16 mouse cellular contexts compared by ENCODE assay signal in the genomic region with DNA sequence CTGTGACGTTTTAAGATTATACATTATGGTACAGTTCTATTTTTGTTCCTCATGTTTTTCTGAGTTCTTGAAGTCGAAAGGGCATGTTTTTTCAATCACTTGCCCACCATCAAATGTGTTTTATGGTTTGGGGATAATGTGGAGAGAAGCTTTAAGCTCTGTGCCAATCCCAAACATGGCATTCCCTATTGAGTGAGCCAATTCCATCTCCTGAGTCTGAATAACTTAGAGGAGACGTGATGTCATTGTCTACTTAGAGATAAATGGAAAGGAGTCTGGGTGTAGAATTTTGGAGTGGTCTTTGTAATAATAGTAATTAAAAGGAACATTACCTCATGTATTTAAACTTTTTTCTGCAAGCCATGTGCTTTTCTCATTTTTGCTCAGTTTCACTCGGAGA. TPM values are rescaled to one million over a fixed set of nuclear protein-coding genes. Genes with fewer than 3 reads are reported as not detected.
A peak's percentile ranks its signal among the peaks of the same experiment; 100 is the strongest.
DNase-seq lines count a peak whose midpoint lies in the region; ATAC-seq and TF ChIP-seq lines count a peak whose summit lies in the region.
"Had no signal": no experiment of that assay in that cellular context is flagged by ENCODE, and none has a peak within 500 bp of the region (broad histone marks: within the 10 kb centered on the region; RNA-seq: fewer than 3 reads in every experiment).

No protein-coding gene starts in this region.

- ATAC-seq in heart, embryonic 16.5 days (replicated peaks; ENCODE audit: extremely low read depth, insufficient read depth, low FRiP score): no peak
- no peak for ATAC-seq in midbrain, embryonic 13.5 days
- ATAC-seq in midbrain, postnatal 0 days (ENCODE audit: low FRiP score): no peak
- ATAC-seq in forebrain, postnatal 0 days: no peak; the same call in 1 of the 2 replicates
- ATAC-seq in neural tube, embryonic 13.5 days (ENCODE audit: low read depth): no peak
- ATAC-seq in granulocyte monocyte progenitor cell, adult 5-6 weeks (replicated peaks; ENCODE audit: poor library complexity, severe bottlenecking): no peak
- no peak for ATAC-seq in frontal cortex, adult (ENCODE audit: low TSS enrichment)

- no peak overlapping the region; the same call in 1 of the 2 replicates for H3K9ac ChIP-seq in heart, embryonic 16.5 days (ENCODE audit: low read length)
- H3K9ac ChIP-seq in midbrain, embryonic 13.5 days (replicated peaks): no peak overlapping the region
- H3K9ac ChIP-seq in midbrain, postnatal 0 days (replicated peaks; ENCODE audit: low read length, poor library complexity, severe bottlenecking): no peak overlapping the region
- no peak overlapping the region for H3K9ac ChIP-seq in forebrain, postnatal 0 days
- H3K9ac ChIP-seq in neural tube, embryonic 13.5 days: no peak overlapping the region
- H3K9ac ChIP-seq: midbrain, embryonic 15.5 days had no signal

- no peaks in the 10 kb centered on the region for H3K9me3 ChIP-seq in heart, embryonic 16.5 days (replicated peaks; ENCODE audit: control insufficient read depth, low read length)
- no peaks in the 10 kb centered on the region for H3K9me3 ChIP-seq in midbrain, embryonic 13.5 days
- H3K9me3 ChIP-seq in midbrain, postnatal 0 days (ENCODE audit: low read length): no peaks in the 10 kb centered on the region
- H3K9me3 ChIP-seq in forebrain, postnatal 0 days (ENCODE audit: low read length): no peaks in the 10 kb centered on the region
- no peaks in the 10 kb centered on the region for H3K9me3 ChIP-seq in neural tube, embryonic 13.5 days
- H3K9me3 ChIP-seq: midbrain, embryonic 15.5 days had no signal

- no peak overlapping the region for H3K27ac ChIP-seq in heart, embryonic 16.5 days (ENCODE audit: low read length)
- H3K27ac ChIP-seq in midbrain, embryonic 13.5 days: no peak overlapping the region
- no peak overlapping the region for H3K27ac ChIP-seq in midbrain, postnatal 0 days (ENCODE audit: low read depth, low read length)
- H3K27ac ChIP-seq in forebrain, postnatal 0 days (ENCODE audit: low read depth, low read length): no peak overlapping the region
- H3K27ac ChIP-seq in neural tube, embryonic 13.5 days (replicated peaks): 0 out of 2 replicates have a peak overlapping the region, but pooled peaks have one; percentile 67
- H3K27ac ChIP-seq: macrophage; midbrain, embryonic 15.5 days had no signal

- H3K4me2 ChIP-seq in heart, embryonic 16.5 days (ENCODE audit: low read depth, low read length): peak overlapping the region; percentile 45; the same call in 1 of the 2 replicates
- peak overlapping the region; percentile 10; the same call in 1 of the 2 replicates for H3K4me2 ChIP-seq in midbrain, embryonic 13.5 days (replicated peaks)
- no peak overlapping the region; the same call in 1 of the 2 replicates for H3K4me2 ChIP-seq in midbrain, postnatal 0 days (ENCODE audit: low read depth, low read length, poor library complexity, severe bottlenecking)
- H3K4me2 ChIP-seq in forebrain, postnatal 0 days (ENCODE audit: low read depth): peak overlapping the region; percentile 38
- H3K4me2 ChIP-seq in neural tube, embryonic 13.5 days: peak overlapping the region; percentile 37

- 59% methylated on average over 4 of the region's 4 CpGs for WGBS in heart, embryonic 16.5 days
- 68% methylated on average over 4 of the region's 4 CpGs for WGBS in midbrain, embryonic 13.5 days
- WGBS in midbrain, postnatal 0 days: 69% methylated on average over 4 of the region's 4 CpGs
- 26% methylated on average over 4 of the region's 4 CpGs for WGBS in forebrain, postnatal 0 days
- 48% methylated on average over 4 of the region's 4 CpGs for WGBS in neural tube, embryonic 13.5 days

- no peaks in the 10 kb centered on the region for H3K36me3 ChIP-seq in heart, embryonic 16.5 days (ENCODE audit: control insufficient read depth, insufficient read depth)
- no peaks in the 10 kb centered on the region for H3K36me3 ChIP-seq in midbrain, embryonic 13.5 days
- no peaks in the 10 kb centered on the region for H3K36me3 ChIP-seq in midbrain, postnatal 0 days (ENCODE audit: insufficient read depth, low read length)
- H3K36me3 ChIP-seq in forebrain, postnatal 0 days (ENCODE audit: insufficient read depth): no peaks in the 10 kb centered on the region
- no peaks in the 10 kb centered on the region for H3K36me3 ChIP-seq in neural tube, embryonic 13.5 days
- H3K36me3 ChIP-seq: midbrain, embryonic 15.5 days had no signal

- DNase-seq in heart, adult 11 months: no peak
- DNase-seq in midbrain, postnatal 0 days (ENCODE audit: low spot score): no peak
- DNase-seq in forebrain, postnatal 0 days: no peak
- DNase-seq: adrenal gland, adult 2 months; gastrocnemius, postnatal 14 days; kidney, postnatal 10 days; liver; thymus, postnatal 14 days had no signal

- TF ChIP-seq CTCF in midbrain, postnatal 0 days (IDR thresholded peaks at IDR 0.05): no peak
- no peak for TF ChIP-seq CTCF in forebrain, postnatal 0 days (IDR thresholded peaks at IDR 0.05; ENCODE audit: low read depth)

- 0 out of 2 replicates have a peak, but pooled peaks cover 2% of the 10 kb centered on the region for H3K4me1 ChIP-seq in heart, embryonic 16.5 days (ENCODE audit: control insufficient read depth, insufficient read depth, low read length)
- peaks cover 4% of the 10 kb centered on the region for H3K4me1 ChIP-seq in midbrain, embryonic 13.5 days (replicated peaks)
- H3K4me1 ChIP-seq in midbrain, postnatal 0 days (ENCODE audit: insufficient read depth, low read length): no peaks in the 10 kb centered on the region
- H3K4me1 ChIP-seq in forebrain, postnatal 0 days (ENCODE audit: insufficient read depth): no peaks in the 10 kb centered on the region
- peaks cover 12% of the 10 kb centered on the region for H3K4me1 ChIP-seq in neural tube, embryonic 13.5 days (replicated peaks)
- H3K4me1 ChIP-seq: midbrain, embryonic 15.5 days had no signal

- H3K4me3 ChIP-seq in heart, embryonic 16.5 days (ENCODE audit: low read length): no peak overlapping the region
- no peak overlapping the region for H3K4me3 ChIP-seq in midbrain, embryonic 13.5 days (replicated peaks)
- H3K4me3 ChIP-seq in midbrain, postnatal 0 days (ENCODE audit: low read depth, low read length): no peak overlapping the region
- no peak overlapping the region for H3K4me3 ChIP-seq in forebrain, postnatal 0 days (ENCODE audit: low read depth, low read length)
- no peak overlapping the region for H3K4me3 ChIP-seq in neural tube, embryonic 13.5 days
- H3K4me3 ChIP-seq: midbrain, embryonic 15.5 days had no signal

- no peaks in the 10 kb centered on the region for H3K27me3 ChIP-seq in heart, embryonic 16.5 days (ENCODE audit: control insufficient read depth, insufficient read depth, low read length)
- H3K27me3 ChIP-seq in midbrain, embryonic 13.5 days: no peaks in the 10 kb centered on the region
- H3K27me3 ChIP-seq in midbrain, postnatal 0 days (ENCODE audit: insufficient read depth, low read length): no peaks in the 10 kb centered on the region
- no peaks in the 10 kb centered on the region for H3K27me3 ChIP-seq in forebrain, postnatal 0 days (ENCODE audit: insufficient read depth, low read length)
- no peaks in the 10 kb centered on the region for H3K27me3 ChIP-seq in neural tube, embryonic 13.5 days
- H3K27me3 ChIP-seq: CH12.LX; midbrain, embryonic 15.5 days had no signal

RNA-seq across cellular contexts. Expression of a gene that starts 9.2 kb away (rescaled TPM):
- polyA plus RNA-seq in heart, embryonic 16.5 days (2015; fragmentation: Nextera tagmentation; extraction: Ambion mirVana): 33.9 and 38.8 TPM in 2 replicates
- polyA plus RNA-seq in midbrain, embryonic 13.5 days (2015; fragmentation: Nextera tagmentation; extraction: Ambion mirVana): 126 and 157 TPM in 2 replicates
- total RNA-seq in midbrain, postnatal 0 days (2014; rRNA removed): 42.6 and 43.2 TPM in 2 replicates
- 79.4 and 84.6 TPM in 2 replicates for polyA plus RNA-seq in midbrain, postnatal 0 days (2015; fragmentation: Nextera tagmentation; extraction: Ambion mirVana)
- total RNA-seq in forebrain, postnatal 0 days (2014; rRNA removed): 63.6 and 65.4 TPM in 2 replicates
- 104 TPM in 2 replicates for polyA plus RNA-seq in forebrain, postnatal 0 days (2015; fragmentation: Nextera tagmentation; extraction: Ambion mirVana)
- polyA plus RNA-seq in neural tube, embryonic 13.5 days (2015; fragmentation: Nextera tagmentation; extraction: Ambion mirVana): 199 and 206 TPM in 2 replicates
- total RNA-seq in granulocyte monocyte progenitor cell, adult 5-6 weeks (2014; fragmentation: Nextera tagmentation): 0.62 TPM in 1 of 2 replicates, not detected in the other
- not detected in 2 replicates for total RNA-seq in granulocyte monocyte progenitor cell, adult 5-6 weeks (2017)
- total RNA-seq: CH12.LX had no signal
- polyA plus RNA-seq: macrophage had no signal
